Mouse (Mus musculus): ENCODE measurements around the gene Rnf182. TPM values are rescaled to one million over a fixed set of nuclear protein-coding genes. Genes with fewer than 3 reads are reported as not detected.

Rnf182 gene
- polyA plus RNA-seq, 1 experiment = 0.39 TPM

GRCm38 (mm10) chr13:43591828-43592680, 23.5 kb upstream of the Rnf182 start:
- Histone ChIP-seq H3K4me1 (ENCODE audit: control insufficient read depth, insufficient read depth, low read length) (no peaks in the 10 kb centered on the region), H3K36me3 (ENCODE audit: control insufficient read depth, insufficient read depth, low read length) (no peaks in the 10 kb centered on the region), H3K27me3 (replicated peaks; ENCODE audit: control insufficient read depth, insufficient read depth, low read length) (no peaks in the 10 kb centered on the region), H3K27ac (ENCODE audit: insufficient read depth, low read depth, low read length) (no peak overlapping the region), H3K4me3 (ENCODE audit: insufficient read depth, low read depth, low read length) (peak overlapping the region; percentile 33; the same call in 1 of the 2 replicates)
- no peak for TF ChIP-seq CTCF (conservative IDR thresholded peaks at IDR 0.05; ENCODE audit: insufficient read depth, insufficient read length, low read depth, low read length)
- TF ChIP-seq POLR2A (IDR thresholded peaks at IDR 0.05; ENCODE audit: low read depth, low read length) = no peak
- no peak for DNase-seq
- WGBS = 77% methylated on average over 28 of the region's 28 CpGs

GRCm38 (mm10) chr13:43592681-43593068, 22.8 kb upstream of the Rnf182 start:
- WGBS = 48% methylated on average over 8 of the region's 8 CpGs
- H3K27ac ChIP-seq (ENCODE audit: insufficient read depth, low read depth, low read length) = no peak overlapping the region

GRCm38 (mm10) chr13:43595896-43596295, 19.6 kb upstream of the Rnf182 start:
- TF ChIP-seq CTCF (conservative IDR thresholded peaks at IDR 0.05; ENCODE audit: insufficient read depth, insufficient read length, low read depth, low read length) (peak; percentile 95), POLR2A (IDR thresholded peaks at IDR 0.05; ENCODE audit: low read depth, low read length) (no peak)
- no peak overlapping the region for H3K4me3 ChIP-seq (ENCODE audit: insufficient read depth, low read depth, low read length)
- peak; percentile 70 for DNase-seq
- no peak overlapping the region for H3K27ac ChIP-seq (ENCODE audit: insufficient read depth, low read depth, low read length)
- no peaks in the 10 kb centered on the region for H3K27me3 ChIP-seq (replicated peaks; ENCODE audit: control insufficient read depth, insufficient read depth, low read length)
- H3K4me1 ChIP-seq (ENCODE audit: control insufficient read depth, insufficient read depth, low read length) = no peaks in the 10 kb centered on the region
- H3K36me3 ChIP-seq (ENCODE audit: control insufficient read depth, insufficient read depth, low read length) = no peaks in the 10 kb centered on the region
- WGBS = 67% methylated on average over 4 of the region's 4 CpGs

More at GRCm38 (mm10) chr13:43592681-43593068, 22.8 kb upstream of the Rnf182 start:
- TF ChIP-seq POLR2A (IDR thresholded peaks at IDR 0.05; ENCODE audit: low read depth, low read length) (no peak), CTCF (conservative IDR thresholded peaks at IDR 0.05; ENCODE audit: insufficient read depth, insufficient read length, low read depth, low read length) (no peak)
- H3K27me3 ChIP-seq (replicated peaks; ENCODE audit: control insufficient read depth, insufficient read depth, low read length) = no peaks in the 10 kb centered on the region
- H3K36me3 ChIP-seq (ENCODE audit: control insufficient read depth, insufficient read depth, low read length) = no peaks in the 10 kb centered on the region
- H3K4me3 ChIP-seq (ENCODE audit: insufficient read depth, low read depth, low read length) = peak overlapping the region; percentile 33; the same call in 1 of the 2 replicates
- no peaks in the 10 kb centered on the region for H3K4me1 ChIP-seq (ENCODE audit: control insufficient read depth, insufficient read depth, low read length)
- DNase-seq = no peak

- Histone ChIP-seq H3K27ac (ENCODE audit: insufficient read depth, low read depth, low read length) (no peak overlapping the region), H3K4me1 (ENCODE audit: control insufficient read depth, insufficient read depth, low read length) (no peaks in the 10 kb centered on the region), H3K27me3 (replicated peaks; ENCODE audit: control insufficient read depth, insufficient read depth, low read length) (no peaks in the 10 kb centered on the region), H3K4me3 (ENCODE audit: insufficient read depth, low read depth, low read length) (no peak overlapping the region), H3K36me3 (ENCODE audit: control insufficient read depth, insufficient read depth, low read length) (no peaks in the 10 kb centered on the region)
- no peak for TF ChIP-seq CTCF (conservative IDR thresholded peaks at IDR 0.05; ENCODE audit: insufficient read depth, insufficient read length, low read depth, low read length)
- TF ChIP-seq POLR2A (IDR thresholded peaks at IDR 0.05; ENCODE audit: low read depth, low read length) = no peak
- DNase-seq = no peak
- 95% methylated on average over 6 of the region's 6 CpGs for WGBS
Observed at GRCm38 (mm10) chr13:43600967-43601366, 14.5 kb upstream of the Rnf182 start.

GRCm38 (mm10) chr13:43602440-43602839, 13.1 kb upstream of the Rnf182 start:
- H3K27ac ChIP-seq (ENCODE audit: insufficient read depth, low read depth, low read length) = no peak overlapping the region
- H3K36me3 ChIP-seq (ENCODE audit: control insufficient read depth, insufficient read depth, low read length) = no peaks in the 10 kb centered on the region
- no peak for DNase-seq
- no peak overlapping the region for H3K4me3 ChIP-seq (ENCODE audit: insufficient read depth, low read depth, low read length)
- TF ChIP-seq CTCF (conservative IDR thresholded peaks at IDR 0.05; ENCODE audit: insufficient read depth, insufficient read length, low read depth, low read length) = no peak
- H3K27me3 ChIP-seq (replicated peaks; ENCODE audit: control insufficient read depth, insufficient read depth, low read length) = no peaks in the 10 kb centered on the region
- WGBS = 96% methylated on average over 2 of the region's 2 CpGs
- no peaks in the 10 kb centered on the region for H3K4me1 ChIP-seq (ENCODE audit: control insufficient read depth, insufficient read depth, low read length)

- Histone ChIP-seq H3K27me3 (replicated peaks; ENCODE audit: control insufficient read depth, insufficient read depth, low read length) (no peaks in the 10 kb centered on the region), H3K36me3 (ENCODE audit: control insufficient read depth, insufficient read depth, low read length) (no peaks in the 10 kb centered on the region), H3K27ac (ENCODE audit: insufficient read depth, low read depth, low read length) (no peak overlapping the region), H3K4me3 (ENCODE audit: insufficient read depth, low read depth, low read length) (no peak overlapping the region), H3K4me1 (ENCODE audit: control insufficient read depth, insufficient read depth, low read length) (no peaks in the 10 kb centered on the region)
- DNase-seq = no peak
- TF ChIP-seq POLR2A (IDR thresholded peaks at IDR 0.05; ENCODE audit: low read depth, low read length) (no peak), CTCF (conservative IDR thresholded peaks at IDR 0.05; ENCODE audit: insufficient read depth, insufficient read length, low read depth, low read length) (no peak)
- 55% methylated on average over 13 of the region's 13 CpGs for WGBS
Observed at GRCm38 (mm10) chr13:43603042-43603441, 12.5 kb upstream of the Rnf182 start.

GRCm38 (mm10) chr13:43608854-43609253, 6.7 kb upstream of the Rnf182 start:
- WGBS = 72% methylated on average over 6 of the region's 6 CpGs
- TF ChIP-seq POLR2A (IDR thresholded peaks at IDR 0.05; ENCODE audit: low read depth, low read length) (no peak), CTCF (conservative IDR thresholded peaks at IDR 0.05; ENCODE audit: insufficient read depth, insufficient read length, low read depth, low read length) (no peak)
- Histone ChIP-seq H3K4me3 (ENCODE audit: insufficient read depth, low read depth, low read length) (no peak overlapping the region), H3K36me3 (ENCODE audit: control insufficient read depth, insufficient read depth, low read length) (no peaks in the 10 kb centered on the region), H3K27ac (ENCODE audit: insufficient read depth, low read depth, low read length) (no peak overlapping the region), H3K27me3 (replicated peaks; ENCODE audit: control insufficient read depth, insufficient read depth, low read length) (no peaks in the 10 kb centered on the region), H3K4me1 (ENCODE audit: control insufficient read depth, insufficient read depth, low read length) (no peaks in the 10 kb centered on the region)
- DNase-seq = no peak

Measured in kidney, adult 2 months (tissue).